Mouse (Mus musculus): Measurements from ENCODE around the gene Ccl9.

DNA sequence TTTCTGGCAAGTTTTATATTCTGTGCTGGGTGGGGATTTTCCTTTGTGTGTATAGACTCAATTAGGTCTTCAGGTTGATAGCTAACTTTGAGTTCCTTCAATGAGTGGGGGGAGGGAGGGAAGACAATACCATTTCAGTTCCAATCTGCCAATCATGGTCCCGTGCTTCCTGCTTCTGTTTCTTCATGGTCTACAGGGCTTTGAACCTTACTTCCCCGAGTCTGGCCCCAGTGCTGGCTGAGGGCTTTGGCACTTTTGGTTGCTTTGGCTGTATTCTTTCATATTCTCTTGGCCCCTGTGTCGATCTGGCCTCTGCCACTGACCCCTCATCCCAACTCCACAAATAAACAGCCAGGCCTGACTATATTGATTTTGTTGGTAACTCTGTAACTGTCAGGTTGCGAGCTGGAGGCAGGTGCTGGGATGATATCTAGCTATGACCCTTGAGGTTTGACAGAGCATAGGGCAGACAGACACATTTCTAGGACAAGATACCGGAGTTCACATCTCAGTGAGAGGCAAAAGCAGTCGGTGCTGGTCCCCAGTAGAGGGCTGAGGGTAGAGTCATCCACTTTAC is 16.0 kb downstream of the Ccl9 start:
- no peak for TF ChIP-seq CTCF (conservative IDR thresholded peaks at IDR 0.05; ENCODE audit: insufficient read depth, insufficient read length, low read depth, low read length)
- no peak for TF ChIP-seq POLR2A (IDR thresholded peaks at IDR 0.05; ENCODE audit: low read depth, low read length)
